Mouse (Mus musculus) cortical plate, adult 2 months (tissue): ENCODE data around the gene Tmem81. TPM values are rescaled to one million over a fixed set of nuclear protein-coding genes. Genes with fewer than 3 reads are reported as not detected.

ENCODE experiments used
- H3K27ac ChIP-seq: fragments of 200-500 bp; 2 replicates; pipeline ENCODE4 v1.5.1; 2012; ENCODE audit warnings: low read length, control low read depth, inconsistent platforms; ENCODE audit not compliant: insufficient read depth
- H3K4me1 ChIP-seq: fragments of 200-500 bp; 2 replicates; pipeline ENCODE4 v1.6.1; 2011; ENCODE audit warnings: low read length; ENCODE audit not compliant: control insufficient read depth, insufficient read depth
- H3K4me3 ChIP-seq: fragments of 200-500 bp; 2 replicates; pipeline ENCODE4 v1.5.1; 2011; ENCODE audit warnings: mild to moderate bottlenecking, low read length, control low read depth; ENCODE audit not compliant: insufficient read depth
- CTCF ChIP-seq: fragments of 200-500 bp; IDR thresholded peaks from 2 replicates; pipeline ENCODE4 v1.5.1; 2011; ENCODE audit warnings: mild to moderate bottlenecking, control low read depth, low read length; ENCODE audit not compliant: insufficient read depth; ENCODE audit errors: extremely low read depth
- POLR2A ChIP-seq: fragments of 200-500 bp; IDR thresholded peaks from 2 replicates; pipeline ENCODE4 v1.6.1; 2011; ENCODE audit warnings: mild to moderate bottlenecking, low read length, control low read depth; ENCODE audit not compliant: insufficient read depth; ENCODE audit errors: extremely low read depth
- polyA plus RNA-seq: library from polyadenylated mRNA; depleted of rRNA; stranded (reverse); fragments of >200 nt; gene quantifications from 2 replicates; pipeline ENCODE4 v1.2.3, GENCODE M21; 2012

The Tmem81 gene
- polyA plus RNA-seq, 1 experiment, result 5.8 TPM

DNA sequence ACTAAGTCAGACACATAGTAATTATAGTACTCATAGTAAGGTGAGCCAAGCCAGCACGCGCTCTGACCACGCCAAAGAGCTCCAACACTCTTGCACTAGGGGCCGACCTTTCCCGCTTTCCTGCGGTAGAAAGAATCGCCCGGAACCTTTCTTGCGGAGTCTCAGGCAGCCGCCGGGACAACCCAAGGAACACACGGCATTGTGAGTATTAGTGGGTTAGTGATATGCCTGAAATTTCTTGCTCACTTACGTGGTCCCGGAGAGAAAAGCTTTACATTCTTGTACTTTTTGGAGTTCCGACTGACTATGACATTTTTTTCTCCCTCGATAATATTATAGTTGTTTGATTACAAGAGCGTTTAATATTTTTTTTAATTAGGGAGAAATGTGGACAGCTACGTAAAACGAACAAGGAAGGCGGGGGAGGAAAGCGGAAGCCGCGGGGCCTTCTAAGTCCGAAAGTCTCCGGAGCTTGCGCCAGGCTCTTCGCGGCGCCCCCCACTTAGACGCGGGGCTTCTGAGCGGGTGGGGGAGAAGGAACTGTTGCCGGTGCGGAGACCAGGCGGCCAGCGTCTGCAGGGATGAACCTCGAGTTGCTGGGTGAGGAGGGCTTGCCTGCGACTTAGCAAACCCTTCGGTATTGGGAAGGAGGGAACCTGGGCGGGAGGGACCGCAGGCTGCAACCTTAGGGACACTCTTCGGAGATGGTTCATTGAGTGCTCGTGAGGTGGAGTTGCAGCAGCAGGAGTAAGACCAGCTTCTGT is 28.9 kb upstream of the Tmem81 start, which contains the start of gene Rbbp5:
Gene Rbbp5 (plus strand): TSS at position 438 of the 764 bp plus-strand sequence.
- Histone ChIP-seq H3K4me1 (peaks cover 1% of the 10 kb centered on the region), H3K27ac (peak within 1 kb of the TSS; percentile 58; the same call in 1 of the 2 replicates), H3K4me3 (peak within 1 kb of the TSS; percentile 59)
- TF ChIP-seq CTCF (no peak), POLR2A (peak; percentile 54; the same call in 1 of the 2 replicates)

GRCm38 (mm10) chr1:132479438-132479837 is 26.6 kb upstream of the Tmem81 start:
- Histone ChIP-seq H3K4me1 (peaks cover 1% of the 10 kb centered on the region), H3K4me3 (no peak overlapping the region), H3K27ac (no peak overlapping the region)
- TF ChIP-seq POLR2A (no peak), CTCF (no peak)

GRCm38 (mm10) chr1:132481619-132482018 is 24.4 kb upstream of the Tmem81 start:
- Histone ChIP-seq H3K4me1 (peaks cover 1% of the 10 kb centered on the region), H3K27ac (no peak overlapping the region), H3K4me3 (no peak overlapping the region)
- TF ChIP-seq POLR2A (no peak), CTCF (no peak)

GRCm38 (mm10) chr1:132483234-132483633 is 22.8 kb upstream of the Tmem81 start:
- TF ChIP-seq POLR2A (no peak), CTCF (no peak)

GRCm38 (mm10) chr1:132483759-132484158 is 22.3 kb upstream of the Tmem81 start:
- no peaks in the 10 kb centered on the region; the same call in 1 of the 2 replicates for H3K4me1 ChIP-seq
- no peak overlapping the region for H3K4me3 ChIP-seq
- no peak overlapping the region for H3K27ac ChIP-seq
- TF ChIP-seq CTCF (no peak), POLR2A (no peak)

More at GRCm38 (mm10) chr1:132483234-132483633, 22.8 kb upstream of the Tmem81 start:
- H3K27ac ChIP-seq, result no peak overlapping the region
- no peak overlapping the region for H3K4me3 ChIP-seq
- no peaks in the 10 kb centered on the region; the same call in 1 of the 2 replicates for H3K4me1 ChIP-seq

- Histone ChIP-seq H3K4me1 (peaks cover 3% of the 10 kb centered on the region; the same call in 1 of the 2 replicates), H3K27ac (no peak overlapping the region), H3K4me3 (no peak overlapping the region)
- TF ChIP-seq POLR2A, result no peak
- no peak for TF ChIP-seq CTCF
These were observed 5.5 kb upstream of the Tmem81 start for GRCm38 (mm10) chr1:132500535-132500934.

DNA sequence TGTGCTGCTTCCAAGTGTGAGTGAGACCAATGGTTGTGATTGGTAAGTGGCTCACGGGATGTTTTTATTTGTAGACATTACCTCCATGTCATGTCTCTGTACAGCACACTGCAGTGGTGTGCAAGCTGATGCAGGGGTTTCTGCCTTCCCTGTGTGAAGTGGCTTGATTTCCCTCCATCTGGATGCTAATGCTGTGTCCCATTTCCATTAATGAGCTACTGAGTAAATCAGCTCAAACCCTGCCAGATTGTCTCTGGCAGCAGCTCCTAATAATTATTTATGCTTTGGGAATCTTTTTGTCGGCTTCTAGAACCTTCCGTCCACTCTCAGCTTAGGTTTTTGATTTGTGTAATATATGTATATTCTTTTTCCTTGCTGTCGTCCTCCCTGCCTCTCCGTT is 875 bp upstream of the Tmem81 start:
- TF ChIP-seq CTCF (no peak), POLR2A (no peak)
- Histone ChIP-seq H3K4me1 (peaks cover 3% of the 10 kb centered on the region; the same call in 1 of the 2 replicates), H3K27ac (peak overlapping the region; percentile 67; the same call in 1 of the 2 replicates), H3K4me3 (no peak overlapping the region)

- Histone ChIP-seq H3K4me1 (peaks cover 2% of the 10 kb centered on the region; the same call in 1 of the 2 replicates), H3K4me3 (no peak overlapping the region), H3K27ac (peak overlapping the region; percentile 58)
- TF ChIP-seq POLR2A (no peak), CTCF (no peak)
These were observed 626 bp downstream of the Tmem81 start for GRCm38 (mm10) chr1:132506656-132507055.

- TF ChIP-seq POLR2A (no peak), CTCF (no peak)
- H3K27ac ChIP-seq, result no peak overlapping the region
- H3K4me1 ChIP-seq, result peaks cover 2% of the 10 kb centered on the region; the same call in 1 of the 2 replicates
- H3K4me3 ChIP-seq, result no peak overlapping the region
These were observed 3.7 kb downstream of the Tmem81 start for GRCm38 (mm10) chr1:132509771-132510170.

DNA sequence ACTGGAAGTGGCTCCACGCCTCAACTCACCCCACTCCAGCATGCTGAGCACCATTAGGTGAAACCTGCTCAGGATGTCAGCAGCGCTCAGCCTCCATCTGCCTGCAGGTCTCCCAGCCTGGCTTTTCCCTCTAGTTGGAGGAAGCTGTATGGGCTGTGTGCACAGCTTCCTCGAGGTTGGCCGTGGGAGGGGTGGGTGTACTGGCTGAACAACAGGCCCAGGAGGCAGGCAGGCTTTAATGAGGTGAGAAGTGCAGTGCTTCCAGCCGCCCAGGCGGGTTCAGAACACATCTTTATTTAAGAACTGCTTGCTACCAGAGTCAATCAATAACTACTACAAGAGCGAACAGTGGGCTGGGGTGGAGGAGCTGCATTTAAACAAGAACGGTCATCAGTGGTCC is 5.5 kb downstream of the Tmem81 start:
- Histone ChIP-seq H3K4me3 (no peak overlapping the region), H3K4me1 (no peaks in the 10 kb centered on the region; the same call in 1 of the 2 replicates), H3K27ac (no peak overlapping the region)
- TF ChIP-seq POLR2A (no peak), CTCF (no peak)
